Mouse (Mus musculus) MEL (cell line): ENCODE data around the gene Anxa10. TPM values are rescaled to one million over a fixed set of nuclear protein-coding genes. Genes with fewer than 3 reads are reported as not detected.

Source experiments
- DNase-seq: peaks from one replicate; pipeline ENCODE4 v3.0.0; 2011; ENCODE audit warnings: low read depth, low spot score
- H3K27ac ChIP-seq: 2 replicates; pipeline ENCODE4 v1.5.1; 2012; ENCODE audit warnings: low read depth, mild to moderate bottlenecking, control low read depth, low read length, moderate library complexity; ENCODE audit not compliant: control insufficient read depth
- H3K27me3 ChIP-seq, 2 experiments: fragments of 150-350 bp in 1 of 2; sonication (generic) in 1 of 2; 2 replicates each; pipeline ENCODE4 v1.6.1; 2012; ENCODE audit warnings: low read length in 2 of 2, mild to moderate bottlenecking in 2 of 2, improper control_type of control experiment in 1 of 2, moderate library complexity in 1 of 2; ENCODE audit not compliant: insufficient read depth in 2 of 2, control insufficient read depth in 1 of 2
- H3K36me3 ChIP-seq, 2 experiments: 2 replicates each; pipeline ENCODE4 v1.6.1; 2012 to 2014; ENCODE audit warnings: low read length in 2 of 2, improper control_type of control experiment in 1 of 2, inconsistent platforms in 1 of 2, mild to moderate bottlenecking in 1 of 2; ENCODE audit not compliant: insufficient read depth in 2 of 2, control insufficient read depth in 1 of 2
- H3K4me1 ChIP-seq, 2 experiments: fragments of 150-350 bp in 1 of 2; sonication (generic) in 1 of 2; 2 replicates each; pipeline ENCODE4 v1.6.1; 2012; ENCODE audit warnings: low read length in 2 of 2, improper control_type of control experiment in 1 of 2, mild to moderate bottlenecking in 1 of 2; ENCODE audit not compliant: insufficient read depth in 2 of 2, control insufficient read depth in 1 of 2
- H3K4me3 ChIP-seq, 2 experiments: fragments of 150-350 bp in 1 of 2; sonication (generic) in 1 of 2; 2 replicates each; pipeline ENCODE4 v1.5.1; 2012; ENCODE audit warnings: low read depth in 2 of 2, low read length in 2 of 2, mild to moderate bottlenecking in 2 of 2, moderate library complexity in 2 of 2, control low read depth in 1 of 2, improper control_type of control experiment in 1 of 2; ENCODE audit not compliant: control insufficient read depth in 1 of 2, insufficient read depth in 1 of 2
- H3K79me2 ChIP-seq: 2 replicates; pipeline ENCODE4 v1.6.1; 2012; ENCODE audit warnings: mild to moderate bottlenecking, low read length, moderate library complexity; ENCODE audit not compliant: control insufficient read depth, poor library complexity, insufficient read depth
- H3K9ac ChIP-seq: 2 replicates; pipeline ENCODE4 v1.6.1; 2012; ENCODE audit warnings: low read depth, mild to moderate bottlenecking, control low read depth, low read length, moderate library complexity; ENCODE audit not compliant: control insufficient read depth, poor library complexity, severe bottlenecking
- H3K9me3 ChIP-seq: fragments of 150-350 bp; sonication (generic); replicated peaks from 2 replicates; pipeline ENCODE4 v1.6.1; 2012; ENCODE audit warnings: mild to moderate bottlenecking, low read length, improper control_type of control experiment, moderate library complexity; ENCODE audit not compliant: insufficient read depth
- BHLHE40 ChIP-seq: IDR thresholded peaks from 2 replicates; pipeline ENCODE4 v1.6.1; 2012; ENCODE audit warnings: low read depth, mild to moderate bottlenecking, inconsistent platforms, low read length, improper control_type of control experiment, borderline replicate concordance
- CHD1 ChIP-seq: IDR thresholded peaks from 2 replicates; pipeline ENCODE4 v1.6.1; 2012; ENCODE audit warnings: low read depth, mild to moderate bottlenecking, inconsistent platforms, low read length, improper control_type of control experiment
- CHD2 ChIP-seq: IDR thresholded peaks from 2 replicates; pipeline ENCODE4 v1.6.1; 2011; ENCODE audit warnings: low read length, improper control_type of control experiment
- ELF1 ChIP-seq: IDR thresholded peaks from 2 replicates; pipeline ENCODE4 v1.6.1; 2014; ENCODE audit warnings: low read depth, mild to moderate bottlenecking, inconsistent platforms, low read length, improper control_type of control experiment, moderate library complexity
- EP300 ChIP-seq, 2 experiments: IDR thresholded peaks; 2 replicates each; pipeline ENCODE4 v1.6.1; 2011; ENCODE audit warnings: improper control_type of control experiment in 2 of 2, low read length in 2 of 2, low read depth in 1 of 2, mild to moderate bottlenecking in 1 of 2
- JUND ChIP-seq: IDR thresholded peaks from 2 replicates; pipeline ENCODE4 v1.6.1; 2011; ENCODE audit warnings: low read depth, mild to moderate bottlenecking, improper control_type of control experiment, low read length
- MAFK ChIP-seq: IDR thresholded peaks from 2 replicates; pipeline ENCODE4 v1.6.1; 2011; ENCODE audit warnings: low read depth, mild to moderate bottlenecking, low read length, improper control_type of control experiment, borderline replicate concordance
- MAX ChIP-seq: IDR thresholded peaks from 2 replicates; pipeline ENCODE4 v1.6.1; 2011; ENCODE audit warnings: low read length, improper control_type of control experiment
- NELFE ChIP-seq: IDR thresholded peaks from 2 replicates; pipeline ENCODE4 v1.6.1; 2011; ENCODE audit warnings: low read depth, low read length, improper control_type of control experiment
- SMC3 ChIP-seq: IDR thresholded peaks from 2 replicates; pipeline ENCODE4 v1.6.1; 2011; ENCODE audit warnings: low read depth, low read length, improper control_type of control experiment
- TBP ChIP-seq: IDR thresholded peaks from 2 replicates; pipeline ENCODE4 v1.8.0; 2011; ENCODE audit warnings: low read depth, low read length, improper control_type of control experiment
- ZNF384 ChIP-seq: IDR thresholded peaks from 2 replicates; pipeline ENCODE4 v1.6.1; 2012; ENCODE audit warnings: low read depth, mild to moderate bottlenecking, inconsistent platforms, low read length, improper control_type of control experiment
- polyA plus RNA-seq, 2 experiments: library from polyadenylated mRNA; stranded (reverse) in 1 of 2; unstranded in 1 of 2; fragments of >175 nt in 1 of 2; fragments of >200 nt in 1 of 2; gene quantifications; 2 replicates each; pipeline versions ENCODE4 v1.2.1 to v1.2.4; 2012; ENCODE audit warnings: low replicate concordance in 2 of 2, low read depth in 1 of 2; ENCODE audit not compliant: insufficient read length in 2 of 2, insufficient read depth in 1 of 2, missing spikeins in 1 of 2
- total RNA-seq: library from RNA; depleted of rRNA; stranded (reverse); fragments of 300-350 nt; gene quantifications from 2 replicates; pipeline ENCODE4 v1.2.3, GENCODE M21; 2012; rRNA removed

Gene Anxa10
- total and polyA plus RNA-seq, 3 experiments, result not detected

DNA sequence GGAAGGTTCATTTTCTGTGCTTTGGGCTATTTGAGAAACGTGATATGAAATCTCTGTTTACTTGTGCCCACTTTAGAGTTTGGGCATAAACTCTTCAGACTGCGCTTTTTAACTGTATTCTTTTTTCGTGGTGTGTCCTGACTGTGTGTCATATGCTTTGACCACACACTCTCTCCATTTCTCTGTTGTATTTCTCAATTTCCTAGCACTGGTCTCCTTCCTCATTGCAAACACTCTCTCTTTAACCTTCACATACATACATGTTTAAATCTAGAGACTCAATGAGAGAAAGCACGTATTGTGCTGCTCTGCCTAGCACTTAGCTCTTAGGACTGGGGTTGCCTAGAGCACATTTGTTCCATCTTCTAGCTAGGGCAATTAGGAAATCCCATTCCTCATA lies 108.8 kb downstream of the Anxa10 start:
- H3K36me3 ChIP-seq, result no peaks in the 10 kb centered on the region
- no peaks in the 10 kb centered on the region for H3K79me2 ChIP-seq
- H3K27me3 ChIP-seq, result no peaks in the 10 kb centered on the region; a peak in 1 of 4 replicates
- H3K4me1 ChIP-seq, result no peaks in the 10 kb centered on the region
- no peak for TF ChIP-seq CHD2
- no peak for TF ChIP-seq CHD1
- no peak for TF ChIP-seq MAX
- TF ChIP-seq BHLHE40, result no peak
- no peak for TF ChIP-seq ELF1
- no peak for TF ChIP-seq SMC3
- no peak for TF ChIP-seq TBP
- no peak for TF ChIP-seq MAFK
- no peak for TF ChIP-seq EP300 (IDR thresholded peaks at IDR 0.05; ENCODE audit: low read depth in 1 of 2, low read length in 2 of 2)
- no peak for TF ChIP-seq ZNF384
- no peak for TF ChIP-seq NELFE
- TF ChIP-seq JUND, result no peak
- TF ChIP-seq, all 39 proteins: peak for 0
- Histone ChIP-seq H3K9me3 (no peaks in the 10 kb centered on the region), H3K27ac (no peak overlapping the region), H3K4me3 (no peak overlapping the region), H3K9ac (no peak overlapping the region)
- DNase-seq, result no peak

Other genes with a start within 250 kb of the Anxa10 start
- 0.23 and 0.33 TPM in 2 replicates for gene Palld, start 220.5 kb downstream of the Anxa10 start, total RNA-seq
- 1 to 10 TPM in 1 of 2 experiments, not detected in 1; 1.9 TPM for gene Palld, start 220.5 kb downstream of the Anxa10 start, polyA plus RNA-seq
- gene Ddx60, start 195.1 kb downstream of the Anxa10 start, total RNA-seq, result not detected in 2 replicates
- not detected for gene Ddx60, start 195.1 kb downstream of the Anxa10 start, polyA plus RNA-seq